Mouse (Mus musculus) spleen, adult 2 months (tissue): ENCODE measurements at regions not wholly inside any gene's neighbourhood (a gene's known extent, or its start where the extent isn't known, plus 50 kb on each side); places are given as distances from the start of the nearest gene placed in this dataset.

ENCODE experiments used
- CTCF ChIP-seq: fragments of 200-500 bp; IDR thresholded peaks from 2 replicates; pipeline ENCODE4 v1.5.1; 2011; ENCODE audit warnings: mild to moderate bottlenecking, inconsistent platforms; ENCODE audit not compliant: insufficient read depth, insufficient read length, insufficient replicate concordance; ENCODE audit errors: extremely low read depth
- POLR2A ChIP-seq: fragments of 200-500 bp; IDR thresholded peaks from 2 replicates; pipeline ENCODE4 v1.6.1; 2011; ENCODE audit warnings: low read depth, low read length, inconsistent platforms

- TF ChIP-seq CTCF (no peak), POLR2A (no peak)
These were observed 234.0 kb downstream of the Dact1 start for GRCm38 (mm10) chr12:71543571-71544119.
